Mouse (Mus musculus): ENCODE results near the gene Gm12253. TPM values are rescaled to one million over a fixed set of nuclear protein-coding genes. Genes with fewer than 3 reads are reported as not detected.

The Gm12253 gene
- not detected in 2 replicates for total RNA-seq (2023)

GRCm38 (mm10) chr11:58432259-58432658, at the start of gene Gm12253:
Gm12253 (plus strand) TSS chr11:58432559.

DNA sequence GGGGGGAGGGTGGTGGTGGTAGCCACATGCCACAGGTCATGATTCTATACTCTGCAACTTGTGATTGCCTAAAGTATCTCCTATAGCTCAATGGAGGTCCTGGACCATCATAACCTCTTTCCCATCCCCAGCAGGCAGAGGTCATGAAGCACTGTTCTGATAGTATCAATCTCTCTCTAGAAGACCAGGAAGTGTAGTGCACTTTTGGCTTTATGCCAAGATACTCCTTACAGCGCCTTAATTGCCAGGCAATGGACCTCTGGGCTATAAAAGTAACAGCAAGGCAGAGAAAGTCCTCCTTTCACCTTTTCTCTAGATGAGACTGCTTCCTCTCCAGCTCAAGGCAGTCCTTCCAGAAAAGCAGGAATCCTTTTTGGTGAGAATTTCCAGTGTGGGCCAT, 11.5 kb upstream of the Gm12253 start, which contains the start of gene 1810065E05Rik:
Gene 1810065E05Rik (plus strand): TSS at position 297 of the 400 bp plus-strand sequence.

DNA sequence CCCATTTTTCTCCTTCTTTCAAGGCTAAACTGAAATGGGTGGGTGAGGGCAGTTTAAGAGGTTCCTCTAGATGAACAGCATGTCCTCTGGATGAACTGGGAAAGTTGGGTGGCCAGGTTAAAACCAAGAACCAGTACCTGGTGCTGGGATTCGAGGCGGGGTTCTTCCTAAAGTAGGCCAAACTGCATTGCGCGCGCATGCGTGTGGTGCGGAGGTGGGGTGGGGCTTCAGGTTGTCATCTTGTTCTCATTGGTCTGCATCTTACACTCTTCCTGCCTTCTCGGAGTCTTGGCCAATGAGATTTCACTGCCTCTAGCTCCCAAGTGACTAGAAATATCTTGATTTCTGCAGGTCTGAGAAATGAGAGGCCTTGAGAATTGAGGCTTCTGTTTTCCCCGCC, 20.4 kb downstream of the Gm12253 start, which contains the start of gene Lypd9:
Gene Lypd9 (minus strand): TSS at position 165 of the 400 bp plus-strand sequence.

DNA sequence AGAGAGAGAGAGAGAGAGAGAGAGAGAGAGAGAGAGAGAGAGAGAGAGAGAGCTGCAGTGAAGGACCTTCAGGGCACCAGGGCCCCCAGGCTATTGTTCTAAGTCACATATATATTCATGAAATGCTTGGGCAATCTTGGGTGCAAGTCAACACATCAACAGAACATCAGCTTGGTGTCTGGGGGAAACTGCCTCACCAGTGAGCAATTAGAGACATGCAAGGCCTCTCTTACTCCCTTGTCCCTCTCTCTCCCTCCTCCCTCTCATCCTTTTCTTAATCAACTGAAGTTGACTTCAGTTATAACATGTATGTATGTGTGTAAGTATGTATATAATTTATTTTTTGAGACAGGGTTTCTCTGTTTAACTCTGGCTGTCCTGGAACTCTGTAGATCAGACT, 29.8 kb downstream of the Gm12253 start, which contains the start of gene Olfr30:
Gene Olfr30 (minus strand): TSS at position 101 of the 400 bp plus-strand sequence.

Other genes with a start within 250 kb of the Gm12253 start
- 5.3 and 10.0 TPM in 2 replicates for gene Igtp, start 233.0 kb upstream of the Gm12253 start, total RNA-seq (2023)
- gene Irgm2, start 232.9 kb upstream of the Gm12253 start, total RNA-seq (2023): 3.3 and 4.9 TPM in 2 replicates
- 84.1 and 93.8 TPM in 2 replicates for gene 4930438A08Rik, start 157.8 kb upstream of the Gm12253 start, total RNA-seq (2023)
- 9.9 and 13.5 TPM in 2 replicates for gene Zfp692, start 125.5 kb upstream of the Gm12253 start, total RNA-seq (2023)
- 13.5 and 20.9 TPM in 2 replicates for gene Zfp672, start 102.2 kb upstream of the Gm12253 start, total RNA-seq (2023)
- gene Sh3bp5l, start 101.8 kb upstream of the Gm12253 start, total RNA-seq (2023): 26.4 and 32.8 TPM in 2 replicates
- not detected in 2 replicates for gene Lypd8, start 53.5 kb upstream of the Gm12253 start, total RNA-seq (2023)
- gene 1810065E05Rik, start 11.4 kb upstream of the Gm12253 start, total RNA-seq (2023): not detected in 2 replicates
- not detected in 2 replicates for gene Lypd9, start 20.4 kb downstream of the Gm12253 start, total RNA-seq (2023)
- gene Olfr30, start 29.7 kb downstream of the Gm12253 start, total RNA-seq (2023): not detected in 2 replicates
- not detected in 2 replicates for gene Olfr332, start 60.0 kb downstream of the Gm12253 start, total RNA-seq (2023)
- gene Olfr331, start 70.0 kb downstream of the Gm12253 start, total RNA-seq (2023): not detected in 2 replicates
- not detected in 2 replicates for gene Olfr330, start 102.3 kb downstream of the Gm12253 start, total RNA-seq (2023)
- gene Olfr329-ps, start 113.9 kb downstream of the Gm12253 start, total RNA-seq (2023): not detected in 2 replicates
- gene Olfr328, start 123.1 kb downstream of the Gm12253 start, total RNA-seq (2023): 0.18 and 0.32 TPM in 2 replicates
- not detected in 2 replicates for gene Olfr224, start 138.0 kb downstream of the Gm12253 start, total RNA-seq (2023)
- not detected in 2 replicates for gene Olfr325, start 145.2 kb downstream of the Gm12253 start, total RNA-seq (2023)
- not detected in 2 replicates for gene Olfr324, start 162.6 kb downstream of the Gm12253 start, total RNA-seq (2023)
- not detected in 2 replicates for gene 2210407C18Rik, start 183.5 kb downstream of the Gm12253 start, total RNA-seq (2023)
- gene Olfr323, start 197.9 kb downstream of the Gm12253 start, total RNA-seq (2023): not detected in 2 replicates
- 0.29 and 0.41 TPM in 2 replicates for gene Trim58, start 207.9 kb downstream of the Gm12253 start, total RNA-seq (2023)
- gene Olfr322, start 226.2 kb downstream of the Gm12253 start, total RNA-seq (2023): not detected in 2 replicates
- not detected in 2 replicates for gene Olfr320, start 248.5 kb downstream of the Gm12253 start, total RNA-seq (2023)

Measured in neutrophil, adult 65 days (primary cell).